Mouse (Mus musculus) embryonic facial prominence, embryonic 12.5 days (tissue): ENCODE measurements around the gene 1700113H08Rik. TPM values are rescaled to one million over a fixed set of nuclear protein-coding genes. Genes with fewer than 3 reads are reported as not detected.

Experiments
- ATAC-seq: fragments of 200-750 bp; cut with Nextera tagmentation; 2 replicates; pipeline ENCODE4 v1.8.0; 2017; ENCODE audit not compliant: insufficient number of reproducible peaks, insufficient read depth, low FRiP score, low TSS enrichment
- H3K27ac ChIP-seq: fragments of 300-500 bp; sonication (generic); 2 replicates; pipeline ENCODE4 v1.5.1; 2016; ENCODE audit warnings: mild to moderate bottlenecking
- H3K27me3 ChIP-seq: fragments of 300-500 bp; sonication (generic); 2 replicates; pipeline ENCODE4 v1.6.1; 2016; ENCODE audit warnings: mild to moderate bottlenecking, moderate library complexity
- H3K36me3 ChIP-seq: fragments of 300-500 bp; sonication (generic); 2 replicates; pipeline ENCODE4 v1.6.1; 2016; ENCODE audit warnings: mild to moderate bottlenecking
- H3K4me1 ChIP-seq: fragments of 300-500 bp; sonication (generic); 2 replicates; pipeline ENCODE4 v1.6.1; 2016
- H3K4me2 ChIP-seq: fragments of 300-500 bp; sonication (generic); replicated peaks from 2 replicates; pipeline ENCODE4 v1.6.1; 2016; ENCODE audit warnings: mild to moderate bottlenecking, moderate library complexity
- H3K4me3 ChIP-seq: fragments of 300-500 bp; sonication (generic); 2 replicates; pipeline ENCODE4 v1.5.1; 2016; ENCODE audit warnings: mild to moderate bottlenecking
- H3K9ac ChIP-seq: fragments of 300-500 bp; sonication (generic); 2 replicates; pipeline ENCODE4 v1.6.1; 2016; ENCODE audit warnings: mild to moderate bottlenecking, moderate library complexity
- H3K9me3 ChIP-seq: fragments of 300-500 bp; sonication (generic); 2 replicates; pipeline ENCODE4 v1.6.1; 2016; ENCODE audit warnings: mild to moderate bottlenecking, moderate library complexity
- WGBS: fragments of 180-500 bp; shearing (Covaris S2); methylation state at CpG from one replicate; pipeline ENCODE4 v1.1.7; 2016; 5-methylcytosine and 5-hydroxymethylcytosine counted together
- polyA plus RNA-seq: library from polyadenylated mRNA; unstranded; fragments of >200 nt; fragmentation: Nextera tagmentation; extraction: Ambion mirVana; gene quantifications from 2 replicates; pipeline ENCODE4 v1.2.1, GENCODE M21; 2016

1700113H08Rik gene
- polyA plus RNA-seq, 1 experiment from 2014 or later, result not detected

DNA sequence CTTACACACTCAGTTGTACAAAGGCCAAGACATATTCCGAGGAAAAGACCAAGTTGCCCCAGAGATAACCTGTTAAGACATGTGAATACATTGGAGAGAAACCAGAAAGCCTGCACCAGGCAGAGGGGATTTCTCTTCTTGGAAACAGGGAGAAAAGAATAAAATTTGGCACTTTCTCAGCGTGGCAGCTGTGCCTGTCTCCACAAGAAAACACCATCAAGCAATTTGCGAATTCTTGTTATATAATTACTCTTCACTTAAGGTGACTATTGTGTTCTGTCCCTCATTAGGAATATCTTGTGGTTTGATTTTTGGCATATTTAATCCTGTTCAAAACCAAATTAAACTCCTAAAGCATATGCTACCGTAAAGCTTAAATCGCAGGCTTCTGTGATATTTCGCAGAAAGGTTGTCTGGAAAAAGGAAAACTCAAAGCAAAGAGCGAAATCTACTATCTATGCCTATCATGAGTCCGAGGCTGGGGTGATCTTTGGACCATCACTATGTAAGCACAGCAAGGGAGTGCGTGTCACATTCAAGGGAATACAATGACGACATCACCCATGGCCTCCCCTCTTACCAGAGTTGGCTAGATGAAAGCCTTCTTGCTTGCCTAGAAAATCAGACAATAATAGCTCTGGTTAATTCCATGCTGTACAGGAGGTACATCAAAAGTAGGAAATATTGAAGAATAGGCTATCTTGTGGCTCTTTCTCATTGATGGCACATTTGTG is 51.4 kb downstream of the 1700113H08Rik start:
- Histone ChIP-seq H3K36me3 (no peaks in the 10 kb centered on the region), H3K4me1 (no peaks in the 10 kb centered on the region), H3K9ac (no peak overlapping the region), H3K27me3 (no peaks in the 10 kb centered on the region), H3K27ac (no peak overlapping the region), H3K4me3 (no peak overlapping the region), H3K4me2 (no peak overlapping the region), H3K9me3 (no peaks in the 10 kb centered on the region)
- ATAC-seq, result no peak
- 85% methylated on average over 10 of the region's 10 CpGs for WGBS

DNA sequence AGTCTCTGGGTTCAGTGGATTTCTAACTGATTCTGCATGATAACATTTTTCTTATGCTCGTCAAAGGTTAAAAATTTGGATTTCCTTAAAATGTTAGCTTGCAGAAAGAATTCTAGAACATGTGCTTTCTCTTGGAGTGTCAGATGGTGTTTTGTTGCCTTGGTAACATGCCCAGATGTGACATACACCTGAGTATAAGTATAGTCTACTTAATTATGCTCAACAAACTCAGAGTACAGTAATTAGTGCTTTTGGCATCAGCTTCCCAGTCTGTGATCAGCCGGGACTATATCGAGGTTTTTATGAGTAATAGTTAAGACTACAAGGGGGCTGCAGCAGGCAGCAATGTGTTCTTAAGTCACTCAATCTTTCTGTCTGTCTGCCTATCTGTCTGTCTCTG is 53.1 kb downstream of the 1700113H08Rik start:
- whole genome bisulfite sequencing, result 81% methylated on average over 3 of the region's 3 CpGs
- H3K4me1 ChIP-seq, result no peaks in the 10 kb centered on the region
- no peaks in the 10 kb centered on the region for H3K9me3 ChIP-seq
- no peaks in the 10 kb centered on the region for H3K36me3 ChIP-seq
- ATAC-seq, result no peak
- no peak overlapping the region for H3K4me2 ChIP-seq
- no peak overlapping the region for H3K9ac ChIP-seq
- no peaks in the 10 kb centered on the region for H3K27me3 ChIP-seq
- no peak overlapping the region for H3K4me3 ChIP-seq
- H3K27ac ChIP-seq, result no peak overlapping the region

DNA sequence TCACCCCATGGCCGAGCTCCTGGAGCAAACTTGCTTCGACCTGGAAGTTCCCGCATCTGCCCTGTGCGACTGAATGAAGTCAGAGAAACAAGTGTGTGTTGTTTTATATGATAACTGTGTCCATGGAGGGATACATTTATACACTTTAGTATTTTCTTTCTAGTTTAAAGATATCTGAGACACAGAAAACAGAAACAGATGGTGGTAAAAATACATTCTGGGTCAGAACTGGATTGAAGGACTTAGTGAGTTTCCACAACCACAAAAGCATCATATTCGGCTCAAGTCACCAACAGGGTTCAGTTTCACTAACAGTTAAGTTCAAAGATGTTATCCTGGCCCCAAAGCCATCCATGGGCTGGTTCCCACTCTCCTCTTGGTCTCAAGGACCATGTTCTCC is 67.2 kb downstream of the 1700113H08Rik start:
- no peak overlapping the region for H3K4me2 ChIP-seq
- H3K9me3 ChIP-seq, result no peaks in the 10 kb centered on the region
- no peaks in the 10 kb centered on the region for H3K27me3 ChIP-seq
- H3K4me3 ChIP-seq, result no peak overlapping the region
- no peaks in the 10 kb centered on the region for H3K36me3 ChIP-seq
- no peaks in the 10 kb centered on the region for H3K4me1 ChIP-seq
- H3K9ac ChIP-seq, result no peak overlapping the region
- no peak for ATAC-seq
- WGBS, result 74% methylated on average over 5 of the region's 5 CpGs
- H3K27ac ChIP-seq, result no peak overlapping the region

DNA sequence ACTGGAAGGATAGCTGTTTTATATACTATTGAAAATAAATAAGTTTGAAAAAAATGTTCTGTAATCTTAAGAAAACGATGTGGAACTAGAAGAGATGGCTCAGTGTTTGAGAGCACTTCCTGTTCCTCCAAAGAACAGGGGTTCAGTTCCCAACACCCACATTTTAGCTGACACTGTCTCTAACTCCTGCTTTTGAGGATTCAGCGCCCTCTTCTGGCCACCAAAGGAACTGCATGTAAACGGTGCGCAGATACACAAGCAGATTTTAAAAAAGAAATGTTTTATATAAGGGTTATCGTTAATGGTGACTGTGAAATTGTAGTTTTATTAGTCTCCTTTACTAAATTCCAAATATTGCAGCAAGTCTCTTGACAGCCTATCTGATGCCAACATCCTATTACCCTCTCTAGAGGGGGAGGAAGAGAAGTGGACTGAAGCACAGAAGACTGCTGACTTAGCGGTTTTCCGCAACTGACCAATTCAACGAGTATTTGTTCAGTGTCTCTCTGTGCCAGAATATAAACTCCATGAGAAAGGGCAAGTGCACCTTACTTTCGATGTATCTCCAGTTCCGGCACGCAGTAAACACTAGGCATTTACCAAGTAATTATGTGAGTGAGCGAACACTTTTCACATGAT is 68.5 kb downstream of the 1700113H08Rik start:
- no peak overlapping the region for H3K27ac ChIP-seq
- H3K4me3 ChIP-seq, result no peak overlapping the region
- H3K27me3 ChIP-seq, result no peaks in the 10 kb centered on the region
- H3K4me1 ChIP-seq, result no peaks in the 10 kb centered on the region
- no peak for ATAC-seq
- no peaks in the 10 kb centered on the region for H3K9me3 ChIP-seq
- no peak overlapping the region for H3K9ac ChIP-seq
- no peak overlapping the region for H3K4me2 ChIP-seq
- 82% methylated on average over 12 of the region's 12 CpGs for WGBS
- no peaks in the 10 kb centered on the region for H3K36me3 ChIP-seq

DNA sequence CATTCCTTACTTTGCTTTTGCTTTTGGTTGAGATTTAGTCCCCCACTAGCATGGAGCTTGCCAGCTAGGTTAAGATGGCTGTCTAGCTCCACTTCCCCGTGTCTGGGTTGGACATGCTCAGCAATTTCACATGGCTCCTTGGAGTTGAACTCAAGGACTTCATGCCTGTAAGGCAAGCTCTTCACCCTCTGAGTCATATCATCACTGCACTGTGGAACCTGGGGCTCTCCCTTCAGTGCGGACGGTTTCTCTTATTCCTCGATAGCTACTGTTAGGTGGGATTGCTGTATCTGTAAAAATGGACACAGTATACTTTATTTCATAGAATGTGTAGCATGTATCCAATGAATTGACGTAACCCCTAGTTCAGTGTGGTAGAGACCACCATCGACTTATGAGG is 93.2 kb downstream of the 1700113H08Rik start:
- Histone ChIP-seq H3K4me1 (no peaks in the 10 kb centered on the region), H3K9me3 (no peaks in the 10 kb centered on the region), H3K4me2 (no peak overlapping the region), H3K9ac (no peak overlapping the region), H3K27ac (no peak overlapping the region), H3K4me3 (no peak overlapping the region), H3K27me3 (no peaks in the 10 kb centered on the region), H3K36me3 (no peaks in the 10 kb centered on the region)
- no peak for ATAC-seq
- 92% methylated on average over 6 of the region's 6 CpGs for WGBS

DNA sequence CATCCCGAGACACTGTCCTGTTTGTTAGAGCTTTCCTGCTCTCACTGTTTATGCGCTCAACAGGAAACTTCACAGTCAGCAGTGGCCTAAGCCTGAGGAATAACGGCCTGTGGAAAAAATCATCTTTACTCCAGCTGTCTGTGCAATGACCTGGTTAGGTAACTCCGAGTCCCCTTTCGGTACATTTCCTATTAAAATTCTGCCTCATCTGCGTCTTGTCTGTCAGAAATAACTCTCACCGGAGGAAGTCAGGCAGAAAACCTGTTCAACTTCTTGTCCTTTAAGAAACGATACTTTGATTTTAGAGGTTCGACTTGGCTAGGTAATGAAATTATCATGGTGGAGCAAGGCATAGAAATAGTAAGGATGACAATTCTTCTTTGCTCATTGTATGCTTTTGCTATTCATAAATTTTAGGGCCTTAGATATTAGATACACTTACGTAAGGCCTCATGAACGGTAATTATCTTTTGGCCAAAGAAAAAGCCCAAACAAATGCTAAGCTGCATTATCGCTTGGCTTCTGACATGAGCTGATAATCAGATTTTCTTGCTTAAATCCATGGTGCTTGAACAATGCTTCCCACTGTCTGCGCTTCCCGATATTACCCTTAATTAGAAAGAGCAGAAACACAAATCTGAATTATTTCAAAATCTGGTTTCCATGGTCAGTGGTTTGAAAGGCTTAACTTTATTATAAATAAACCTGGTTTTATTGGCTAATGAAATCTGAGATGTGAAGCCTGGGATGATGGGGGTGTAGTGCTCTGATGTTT is 96.1 kb downstream of the 1700113H08Rik start:
- H3K27me3 ChIP-seq, result no peaks in the 10 kb centered on the region
- H3K4me3 ChIP-seq, result no peak overlapping the region
- H3K4me1 ChIP-seq, result no peaks in the 10 kb centered on the region
- H3K4me2 ChIP-seq, result no peak overlapping the region
- H3K36me3 ChIP-seq, result no peaks in the 10 kb centered on the region
- 78% methylated on average over 14 of the region's 14 CpGs for WGBS
- H3K27ac ChIP-seq, result no peak overlapping the region
- H3K9me3 ChIP-seq, result no peaks in the 10 kb centered on the region
- no peak for ATAC-seq
- no peak overlapping the region for H3K9ac ChIP-seq

DNA sequence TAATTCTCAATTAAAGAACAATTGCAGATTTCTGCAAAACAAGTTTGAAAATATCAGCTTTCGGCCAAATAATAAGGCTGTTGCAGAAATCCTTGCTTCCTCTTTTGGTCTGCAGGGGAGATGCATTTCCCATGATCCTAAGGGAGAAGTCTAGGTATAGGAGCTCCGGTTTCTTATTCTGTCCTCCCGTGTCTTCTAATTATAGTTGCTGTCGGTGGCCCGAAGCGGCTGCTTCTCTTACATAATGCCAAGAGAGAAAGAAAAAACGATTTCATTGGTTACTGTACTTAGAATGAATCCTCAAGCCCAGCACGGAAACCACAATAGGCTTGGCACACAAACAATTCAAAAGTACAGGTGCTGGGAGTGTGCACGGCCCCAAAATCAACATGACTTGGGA is 101.9 kb downstream of the 1700113H08Rik start:
- Histone ChIP-seq H3K36me3 (no peaks in the 10 kb centered on the region), H3K9me3 (no peaks in the 10 kb centered on the region), H3K4me3 (no peak overlapping the region), H3K27ac (no peak overlapping the region), H3K9ac (no peak overlapping the region), H3K27me3 (no peaks in the 10 kb centered on the region), H3K4me2 (no peak overlapping the region), H3K4me1 (no peaks in the 10 kb centered on the region)
- WGBS, result 75% methylated on average over 9 of the region's 9 CpGs
- no peak for ATAC-seq

DNA sequence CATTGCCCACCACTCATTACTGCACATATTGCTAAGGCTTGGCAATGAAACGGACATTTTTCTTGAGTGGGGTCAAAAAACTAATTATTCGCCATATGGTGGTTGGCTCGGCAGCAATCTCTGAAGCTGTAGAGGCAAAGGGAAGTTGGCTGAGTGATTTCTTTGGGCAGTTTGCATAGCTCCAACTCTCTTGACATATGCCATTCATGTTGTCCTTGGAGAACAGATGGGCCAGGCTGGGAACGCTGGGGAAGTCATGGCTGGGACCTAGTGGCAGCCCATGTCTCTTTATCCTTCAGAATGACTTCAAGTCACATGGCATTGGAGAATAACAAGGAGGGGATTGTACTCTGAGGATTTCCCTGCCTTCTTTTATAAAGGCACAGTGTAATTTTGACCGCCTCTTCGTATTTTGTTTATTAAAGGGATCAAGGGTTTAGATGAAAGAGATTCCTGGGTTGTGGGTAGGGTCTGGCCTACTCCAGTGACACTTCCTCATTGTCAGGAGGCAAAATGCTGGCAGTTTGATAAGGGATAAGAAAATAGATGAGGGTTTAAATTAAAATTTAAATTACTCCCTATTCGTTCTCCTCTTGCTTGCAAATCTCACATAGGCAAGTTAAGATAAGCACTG is 138.4 kb downstream of the 1700113H08Rik start:
- H3K4me3 ChIP-seq, result no peak overlapping the region
- no peak for ATAC-seq
- no peaks in the 10 kb centered on the region for H3K36me3 ChIP-seq
- H3K27me3 ChIP-seq, result no peaks in the 10 kb centered on the region
- 56% methylated on average over 7 of the region's 7 CpGs for WGBS
- no peak overlapping the region for H3K27ac ChIP-seq
- no peaks in the 10 kb centered on the region for H3K9me3 ChIP-seq
- no peak overlapping the region for H3K9ac ChIP-seq
- H3K4me1 ChIP-seq, result no peaks in the 10 kb centered on the region
- no peak overlapping the region for H3K4me2 ChIP-seq

DNA sequence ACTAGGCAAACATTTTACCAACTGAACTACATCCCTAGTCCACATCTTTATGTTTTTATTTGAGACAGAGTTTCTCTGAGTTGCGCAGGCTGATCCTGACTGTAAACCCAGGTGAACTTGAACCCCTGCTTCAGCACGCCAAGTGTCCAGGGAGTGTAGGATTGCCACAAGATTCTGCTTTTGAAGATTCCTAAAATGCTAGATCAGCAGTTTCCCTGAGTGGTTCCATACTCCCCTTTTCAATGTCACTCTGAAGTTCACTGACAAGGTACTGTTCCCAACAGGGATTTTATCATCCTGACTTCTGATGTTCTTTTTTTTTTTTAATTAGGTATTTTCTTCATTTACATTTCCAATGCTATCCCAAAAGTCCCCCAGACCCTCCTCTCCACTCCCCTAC is 140.9 kb downstream of the 1700113H08Rik start:
- Histone ChIP-seq H3K9me3 (no peaks in the 10 kb centered on the region), H3K4me2 (no peak overlapping the region), H3K4me3 (no peak overlapping the region), H3K4me1 (no peaks in the 10 kb centered on the region), H3K36me3 (no peaks in the 10 kb centered on the region), H3K27me3 (no peaks in the 10 kb centered on the region), H3K27ac (no peak overlapping the region), H3K9ac (no peak overlapping the region)
- 86% methylated on average over 2 of the region's 2 CpGs for WGBS
- ATAC-seq, result no peak

DNA sequence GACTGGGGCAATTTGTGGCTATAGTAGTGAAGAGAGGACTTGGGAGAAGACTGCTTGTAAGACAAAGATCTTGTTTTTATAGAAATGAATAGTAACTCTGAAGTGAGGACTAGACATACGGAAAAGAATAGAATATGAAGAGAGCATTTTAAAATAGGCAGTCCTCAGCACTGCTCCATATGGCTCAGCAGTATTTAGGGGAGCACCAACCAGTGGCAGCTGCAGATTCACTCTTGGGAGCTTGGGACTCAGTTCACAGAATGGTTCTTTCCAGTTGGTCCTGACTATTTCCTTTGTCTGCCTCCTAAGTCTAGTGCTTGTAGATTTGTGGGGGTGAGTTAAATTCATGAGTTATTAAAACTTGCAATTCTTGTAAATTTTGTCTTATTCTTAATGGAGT is 151.6 kb downstream of the 1700113H08Rik start:
- no peak for ATAC-seq
- Histone ChIP-seq H3K9ac (no peak overlapping the region), H3K4me2 (no peak overlapping the region), H3K4me1 (no peaks in the 10 kb centered on the region), H3K4me3 (no peak overlapping the region), H3K9me3 (no peaks in the 10 kb centered on the region), H3K27me3 (no peaks in the 10 kb centered on the region), H3K27ac (no peak overlapping the region), H3K36me3 (no peaks in the 10 kb centered on the region)
- 89% methylated on average over 1 of the region's 1 CpGs for WGBS

DNA sequence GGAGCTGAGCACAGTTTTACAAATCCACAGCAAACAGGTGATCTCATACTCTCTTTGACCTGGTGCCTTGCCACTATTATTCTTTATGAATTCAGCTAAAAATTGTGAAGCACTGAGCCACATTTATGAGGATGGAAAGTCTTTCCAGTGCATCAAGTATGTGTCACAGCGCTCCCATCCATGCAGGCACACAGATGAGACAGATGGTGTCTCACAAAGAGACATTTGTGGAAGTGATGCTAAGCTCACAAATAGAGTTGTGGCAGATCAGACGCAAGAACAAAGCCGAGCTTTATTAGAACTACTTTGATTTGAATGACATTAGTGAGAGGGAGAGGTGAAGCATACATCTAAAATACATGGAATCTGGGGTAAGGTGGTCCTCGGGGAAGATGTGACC is 153.2 kb downstream of the 1700113H08Rik start:
- no peak for ATAC-seq
- 83% methylated on average over 4 of the region's 4 CpGs for WGBS
- Histone ChIP-seq H3K9me3 (no peaks in the 10 kb centered on the region), H3K4me1 (no peaks in the 10 kb centered on the region), H3K27ac (no peak overlapping the region), H3K9ac (no peak overlapping the region), H3K4me3 (no peak overlapping the region), H3K27me3 (no peaks in the 10 kb centered on the region), H3K4me2 (no peak overlapping the region), H3K36me3 (no peaks in the 10 kb centered on the region)
